Mouse (Mus musculus) 3T3-L1 (cell line): ENCODE data around the gene Omp.

Source experiments
- DNase-seq: peaks from one replicate; pipeline ENCODE4 v3.0.0-alpha.2; 2015; ENCODE audit warnings: low read depth, low spot score

The Omp gene

GRCm38 (mm10) chr7:98103002-98103941 is 42.0 kb downstream of the Omp start:
- peak; percentile 39 for DNase-seq

GRCm38 (mm10) chr7:98102488-98102887 is 42.8 kb downstream of the Omp start:
- no peak for DNase-seq

GRCm38 (mm10) chr7:98097557-98097956 is 47.7 kb downstream of the Omp start:
- no peak for DNase-seq

GRCm38 (mm10) chr7:98095852-98096251 is 49.5 kb downstream of the Omp start:
- DNase-seq = no peak
